Mouse (Mus musculus): Measurements from ENCODE around the gene Clcn1. TPM values are rescaled to one million over a fixed set of nuclear protein-coding genes. Genes with fewer than 3 reads are reported as not detected.

Gene Clcn1
- 0.09 TPM in 1 of 2 replicates, not detected in the other for total RNA-seq (2014; rRNA removed)
- polyA plus RNA-seq (2012; rRNA removed), result 0.02 TPM in 1 of 2 replicates, not detected in the other

GRCm38 (mm10) chr6:42286448-42286847 is at the start of gene Clcn1:
Gene Clcn1, plus strand, starts transcription at chr6:42286685.
- no peak for TF ChIP-seq CTCF (IDR thresholded peaks at IDR 0.05; ENCODE audit: low read depth, low read length)
- no peak for TF ChIP-seq POLR2A (IDR thresholded peaks at IDR 0.05; ENCODE audit: extremely low read depth, insufficient read depth, low read length)
- WGBS, result 84% methylated on average over 4 of the region's 5 CpGs
- no peak within 1 kb of the TSS for H3K4me3 ChIP-seq (ENCODE audit: insufficient read depth, low read depth, low read length)

DNA sequence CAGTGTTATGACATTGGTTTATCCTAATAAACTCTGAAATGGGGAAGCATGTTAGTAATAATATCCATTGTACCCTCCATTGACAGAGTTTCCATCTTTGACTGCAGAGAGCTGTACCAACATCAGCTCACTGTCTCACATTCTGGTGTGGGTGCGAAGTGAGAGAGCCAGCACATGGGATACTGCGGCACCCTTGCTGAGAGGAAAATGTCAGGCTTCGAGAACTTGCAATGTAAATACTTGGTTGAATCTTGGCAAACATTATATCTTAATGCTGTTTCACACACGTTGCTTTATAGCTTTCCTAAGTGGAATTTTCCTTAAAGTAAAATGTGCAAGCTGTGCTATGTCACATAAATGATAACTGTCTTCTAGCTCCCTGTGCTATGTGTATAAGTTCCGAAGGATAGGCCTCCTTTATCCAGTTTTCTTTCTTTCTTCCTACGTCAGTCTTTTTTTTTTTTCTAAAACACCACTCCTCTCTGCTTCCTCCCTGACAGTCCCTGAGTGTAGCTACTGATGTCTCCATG is 49.1 kb upstream of the Clcn1 start:
- no peak overlapping the region for H3K9ac ChIP-seq (ENCODE audit: low read depth, low read length)
- H3K4me3 ChIP-seq (ENCODE audit: insufficient read depth, low read depth, low read length), result no peak overlapping the region
- WGBS, result 77% methylated on average over 6 of the region's 6 CpGs

More at GRCm38 (mm10) chr6:42286448-42286847, at the start of gene Clcn1:
- H3K27ac ChIP-seq (replicated peaks; ENCODE audit: insufficient read depth, low read depth, low read length), result no peak within 1 kb of the TSS
- peaks cover 7% of the 10 kb centered on the region; the same call in 1 of the 2 replicates for H3K36me3 ChIP-seq (ENCODE audit: control insufficient read depth, insufficient read depth, low read length)
- H3K27me3 ChIP-seq (ENCODE audit: control insufficient read depth, insufficient read depth, low read length), result no peaks in the 10 kb centered on the region
- H3K4me1 ChIP-seq (ENCODE audit: control insufficient read depth, insufficient read depth, low read length), result no peaks in the 10 kb centered on the region; the same call in 1 of the 2 replicates
- H3K9ac ChIP-seq (ENCODE audit: low read depth, low read length), result no peak within 1 kb of the TSS
- H3K79me2 ChIP-seq (ENCODE audit: control insufficient read depth, insufficient read depth, low read length), result no peaks in the 10 kb centered on the region
- DNase-seq (ENCODE audit: extremely low read depth, low read depth, low spot score), result no peak

GRCm38 (mm10) chr6:42241311-42242045 is 45.0 kb upstream of the Clcn1 start:
- no peaks in the 10 kb centered on the region for H3K27me3 ChIP-seq (ENCODE audit: control insufficient read depth, insufficient read depth, low read length)
- TF ChIP-seq CTCF (IDR thresholded peaks at IDR 0.05; ENCODE audit: low read depth, low read length), result no peak
- TF ChIP-seq POLR2A (IDR thresholded peaks at IDR 0.05; ENCODE audit: extremely low read depth, insufficient read depth, low read length), result no peak
- no peaks in the 10 kb centered on the region for H3K36me3 ChIP-seq (ENCODE audit: control insufficient read depth, insufficient read depth, low read length)
- H3K9ac ChIP-seq (ENCODE audit: low read depth, low read length), result no peak overlapping the region
- WGBS, result 13% methylated on average over 6 of the region's 6 CpGs
- H3K4me3 ChIP-seq (ENCODE audit: insufficient read depth, low read depth, low read length), result no peak overlapping the region
- H3K79me2 ChIP-seq (ENCODE audit: control insufficient read depth, insufficient read depth, low read length), result no peaks in the 10 kb centered on the region
- H3K4me1 ChIP-seq (ENCODE audit: control insufficient read depth, insufficient read depth, low read length), result peaks cover 2% of the 10 kb centered on the region
- H3K27ac ChIP-seq (replicated peaks; ENCODE audit: insufficient read depth, low read depth, low read length), result no peak overlapping the region
- DNase-seq (ENCODE audit: extremely low read depth, low read depth, low spot score), result peak; percentile 95

More for the DNA sequence above, 49.1 kb upstream of the Clcn1 start:
- TF ChIP-seq POLR2A (IDR thresholded peaks at IDR 0.05; ENCODE audit: extremely low read depth, insufficient read depth, low read length) (no peak), CTCF (IDR thresholded peaks at IDR 0.05; ENCODE audit: low read depth, low read length) (no peak)
- Histone ChIP-seq H3K36me3 (ENCODE audit: control insufficient read depth, insufficient read depth, low read length) (no peaks in the 10 kb centered on the region), H3K27me3 (ENCODE audit: control insufficient read depth, insufficient read depth, low read length) (no peaks in the 10 kb centered on the region), H3K27ac (replicated peaks; ENCODE audit: insufficient read depth, low read depth, low read length) (no peak overlapping the region), H3K4me1 (ENCODE audit: control insufficient read depth, insufficient read depth, low read length) (no peaks in the 10 kb centered on the region; the same call in 1 of the 2 replicates), H3K79me2 (ENCODE audit: control insufficient read depth, insufficient read depth, low read length) (no peaks in the 10 kb centered on the region)
- DNase-seq (ENCODE audit: extremely low read depth, low read depth, low spot score), result no peak

GRCm38 (mm10) chr6:42245711-42246353 is 40.7 kb upstream of the Clcn1 start, which contains the start of gene Gstk1:
Gene Gstk1, plus strand, starts transcription at chr6:42245935.
- Histone ChIP-seq H3K27ac (replicated peaks; ENCODE audit: insufficient read depth, low read depth, low read length) (peak within 1 kb of the TSS; percentile 72), H3K27me3 (ENCODE audit: control insufficient read depth, insufficient read depth, low read length) (no peaks in the 10 kb centered on the region), H3K4me3 (ENCODE audit: insufficient read depth, low read depth, low read length) (peak within 1 kb of the TSS; percentile 69), H3K4me1 (ENCODE audit: control insufficient read depth, insufficient read depth, low read length) (peaks cover 5% of the 10 kb centered on the region), H3K79me2 (ENCODE audit: control insufficient read depth, insufficient read depth, low read length) (no peaks in the 10 kb centered on the region), H3K36me3 (ENCODE audit: control insufficient read depth, insufficient read depth, low read length) (0 out of 2 replicates have a peak, but pooled peaks cover 4% of the 10 kb centered on the region), H3K9ac (ENCODE audit: low read depth, low read length) (peak within 1 kb of the TSS; percentile 71)
- TF ChIP-seq CTCF (IDR thresholded peaks at IDR 0.05; ENCODE audit: low read depth, low read length) (no peak), POLR2A (IDR thresholded peaks at IDR 0.05; ENCODE audit: extremely low read depth, insufficient read depth, low read length) (peak; percentile 82; the same call in 1 of the 2 replicates)
- WGBS, result 2% methylated on average over 28 of the region's 28 CpGs
- peak; percentile 94 for DNase-seq (ENCODE audit: extremely low read depth, low read depth, low spot score)

GRCm38 (mm10) chr6:42247173-42247572 is 39.3 kb upstream of the Clcn1 start:
- 71% methylated on average over 8 of the region's 8 CpGs for WGBS
- Histone ChIP-seq H3K36me3 (ENCODE audit: control insufficient read depth, insufficient read depth, low read length) (0 out of 2 replicates have a peak, but pooled peaks cover 4% of the 10 kb centered on the region), H3K9ac (ENCODE audit: low read depth, low read length) (no peak overlapping the region), H3K4me1 (ENCODE audit: control insufficient read depth, insufficient read depth, low read length) (peaks cover 10% of the 10 kb centered on the region), H3K79me2 (ENCODE audit: control insufficient read depth, insufficient read depth, low read length) (no peaks in the 10 kb centered on the region), H3K4me3 (ENCODE audit: insufficient read depth, low read depth, low read length) (no peak overlapping the region), H3K27me3 (ENCODE audit: control insufficient read depth, insufficient read depth, low read length) (no peaks in the 10 kb centered on the region), H3K27ac (replicated peaks; ENCODE audit: insufficient read depth, low read depth, low read length) (no peak overlapping the region)
- no peak for TF ChIP-seq POLR2A (IDR thresholded peaks at IDR 0.05; ENCODE audit: extremely low read depth, insufficient read depth, low read length)
- TF ChIP-seq CTCF (IDR thresholded peaks at IDR 0.05; ENCODE audit: low read depth, low read length), result no peak
- no peak for DNase-seq (ENCODE audit: extremely low read depth, low read depth, low spot score)
